In genomic region chr5:38211691-38212090, GRCm38 (mm10) we compare ENCODE assay signal across 23 mouse cellular contexts. TPM values are rescaled to one million over a fixed set of nuclear protein-coding genes. Genes with fewer than 3 reads are reported as not detected.
DNase-seq lines count a peak whose midpoint lies in the region; ATAC-seq and TF ChIP-seq lines count a peak whose summit lies in the region.
"Had no signal": no experiment of that assay in that cellular context is flagged by ENCODE, and none has a peak within 500 bp of the region (broad histone marks: within the 10 kb centered on the region; RNA-seq: fewer than 3 reads in every experiment).

No protein-coding gene starts in this region.

- peak overlapping the region; percentile 46; the same call in 1 of the 2 replicates for H3K27ac ChIP-seq in layer of hippocampus, adult 2 months
- H3K27ac ChIP-seq in neural tube, embryonic 15.5 days (replicated peaks), result no peak overlapping the region
- H3K27ac ChIP-seq: embryonic facial prominence, embryonic 15.5 days; forebrain, embryonic 15.5 days; hindbrain, embryonic 10.5 days; kidney, embryonic 15.5 days; limb, embryonic 10.5 days; midbrain, embryonic 12.5 days had no signal

- no peak overlapping the region for H3K4me3 ChIP-seq in layer of hippocampus, adult 2 months
- no peak overlapping the region for H3K4me3 ChIP-seq in neural tube, embryonic 15.5 days (replicated peaks)
- H3K4me3 ChIP-seq: embryonic facial prominence, embryonic 15.5 days; forebrain, embryonic 15.5 days; hindbrain, embryonic 10.5 days; kidney, embryonic 15.5 days; limb, embryonic 10.5 days; midbrain, embryonic 12.5 days had no signal

- no peak for DNase-seq in layer of hippocampus, adult 2 months (ENCODE audit: low spot score in 2 of 2)
- no peak for DNase-seq in layer of hippocampus, postnatal 10 days (ENCODE audit: low spot score in 2 of 2)
- DNase-seq in brain, adult 2 months (ENCODE audit: low read depth, low spot score), result peak; percentile 22
- DNase-seq in spleen, postnatal 36 days (ENCODE audit: low spot score in 2 of 2), result peak; percentile 73 to 79
- DNase-seq in urinary bladder, adult 18-20 months (ENCODE audit: low spot score in 2 of 2), result no peak
- no peak for DNase-seq in yolk sac, embryonic 10.5 days (ENCODE audit: low spot score)
- DNase-seq: adrenal gland, adult 2 months; cerebellum, adult 8-10 months; heart, adult 11 months; kidney, adult 11 months; liver; lung, postnatal 4 days; retina, postnatal 1 day; right cerebral cortex, postnatal 25 days had no signal

- H3K27me3 ChIP-seq in neural tube, embryonic 15.5 days (replicated peaks), result no peaks in the 10 kb centered on the region
- H3K27me3 ChIP-seq: embryonic facial prominence, embryonic 15.5 days; forebrain, embryonic 15.5 days; kidney, embryonic 15.5 days; midbrain, embryonic 12.5 days had no signal

- 88% methylated on average over 8 of the region's 8 CpGs for WGBS in neural tube, embryonic 15.5 days

- H3K9me3 ChIP-seq in neural tube, embryonic 15.5 days (replicated peaks), result no peaks in the 10 kb centered on the region
- H3K9me3 ChIP-seq: embryonic facial prominence, embryonic 15.5 days; forebrain, embryonic 15.5 days; hindbrain, embryonic 10.5 days; kidney, embryonic 15.5 days; limb, embryonic 10.5 days; midbrain, embryonic 12.5 days had no signal

- no peak overlapping the region for H3K9ac ChIP-seq in neural tube, embryonic 15.5 days (replicated peaks)
- H3K9ac ChIP-seq: embryonic facial prominence, embryonic 15.5 days; forebrain, embryonic 15.5 days; kidney, embryonic 15.5 days; midbrain, embryonic 12.5 days had no signal

- no peak overlapping the region for H3K4me2 ChIP-seq in neural tube, embryonic 15.5 days
- H3K4me2 ChIP-seq: embryonic facial prominence, embryonic 15.5 days; forebrain, embryonic 15.5 days; heart, embryonic 11.5 days; kidney, embryonic 15.5 days; midbrain, embryonic 12.5 days had no signal

- H3K36me3 ChIP-seq in neural tube, embryonic 15.5 days, result peaks cover 66% of the 10 kb centered on the region

- no peaks in the 10 kb centered on the region for H3K4me1 ChIP-seq in neural tube, embryonic 15.5 days
- H3K4me1 ChIP-seq: hindbrain, embryonic 10.5 days; kidney, embryonic 15.5 days; limb, embryonic 10.5 days; midbrain, embryonic 12.5 days had no signal

- ATAC-seq in megakaryocyte-erythroid progenitor cell, adult 5-6 weeks (replicated peaks; ENCODE audit: low FRiP score, low TSS enrichment, poor library complexity, severe bottlenecking), result 0 out of 2 replicates have a peak, but pooled peaks have one; percentile 34
- no peak for ATAC-seq in neural tube, embryonic 15.5 days (ENCODE audit: low FRiP score)
- ATAC-seq: forebrain, embryonic 15.5 days had no signal

- TF ChIP-seq CTCF in layer of hippocampus, adult 2 months (conservative IDR thresholded peaks at IDR 0.05), result no peak

RNA-seq across cellular contexts. Expression of gene Zbtb49, which starts 8.6 kb away (rescaled TPM):
- 10 to 100 TPM; 19.2 to 25.0 TPM for total RNA-seq in layer of hippocampus, adult 2 months (2021)
- 10 to 100 TPM; 17.9 to 23.5 TPM for total RNA-seq in layer of hippocampus, postnatal 10 days (2021)
- total RNA-seq in megakaryocyte-erythroid progenitor cell, adult 5-6 weeks (2014; fragmentation: Nextera tagmentation), result 5.6 and 16.1 TPM in 2 replicates
- total RNA-seq in megakaryocyte-erythroid progenitor cell, adult 5-6 weeks (2017), result 6.8 and 13.5 TPM in 2 replicates
- polyA plus RNA-seq in neural tube, embryonic 15.5 days (2015; fragmentation: Nextera tagmentation; extraction: Ambion mirVana), result 15.0 and 16.2 TPM in 2 replicates

RNA-seq across cellular contexts. Expression of gene Lyar, which starts 8.6 kb away (rescaled TPM):
- total RNA-seq in layer of hippocampus, adult 2 months (2021), result 10 to 100 TPM in 1 of 2 experiments, 1 to 10 TPM in 1; 9.9 to 11.3 TPM
- 10 to 100 TPM; 15.2 to 18.0 TPM for total RNA-seq in layer of hippocampus, postnatal 10 days (2021)
- 158 and 198 TPM in 2 replicates for total RNA-seq in megakaryocyte-erythroid progenitor cell, adult 5-6 weeks (2014; fragmentation: Nextera tagmentation)
- 267 and 298 TPM in 2 replicates for total RNA-seq in megakaryocyte-erythroid progenitor cell, adult 5-6 weeks (2017)
- 38.7 and 54.4 TPM in 2 replicates for polyA plus RNA-seq in neural tube, embryonic 15.5 days (2015; fragmentation: Nextera tagmentation; extraction: Ambion mirVana)

RNA-seq across cellular contexts. Expression of gene Tmem128, which starts 48.3 kb away (rescaled TPM):
- 10 to 100 TPM; 30.1 to 32.8 TPM for total RNA-seq in layer of hippocampus, adult 2 months (2021)
- total RNA-seq in layer of hippocampus, postnatal 10 days (2021), result 10 to 100 TPM; 41.0 to 43.4 TPM
- 35.4 and 43.3 TPM in 2 replicates for total RNA-seq in megakaryocyte-erythroid progenitor cell, adult 5-6 weeks (2014; fragmentation: Nextera tagmentation)
- total RNA-seq in megakaryocyte-erythroid progenitor cell, adult 5-6 weeks (2017), result 16.2 and 28.8 TPM in 2 replicates
- polyA plus RNA-seq in neural tube, embryonic 15.5 days (2015; fragmentation: Nextera tagmentation; extraction: Ambion mirVana), result 96.4 and 100 TPM in 2 replicates

RNA-seq across cellular contexts. Expression of gene Nsg1, which starts 52.0 kb away (rescaled TPM):
- total RNA-seq in layer of hippocampus, adult 2 months (2021), result 100 to 1,000 TPM; 421 to 427 TPM
- total RNA-seq in layer of hippocampus, postnatal 10 days (2021), result 100 to 1,000 TPM; 721 to 749 TPM
- total RNA-seq in megakaryocyte-erythroid progenitor cell, adult 5-6 weeks (2014; fragmentation: Nextera tagmentation), result not detected in 2 replicates
- 0.05 TPM in 1 of 2 replicates, not detected in the other for total RNA-seq in megakaryocyte-erythroid progenitor cell, adult 5-6 weeks (2017)
- 1,201 and 1,460 TPM in 2 replicates for polyA plus RNA-seq in neural tube, embryonic 15.5 days (2015; fragmentation: Nextera tagmentation; extraction: Ambion mirVana)

Comparison
In these comparisons a context has a peak if more than half of its experiments do, and no peak if none do; other contexts are left out.
1. DNase-seq: peak in brain, adult 2 months (single experiment) and spleen, postnatal 36 days (2 of 2); none in layer of hippocampus, adult 2 months (0 of 2), layer of hippocampus, postnatal 10 days (0 of 2), urinary bladder, adult 18-20 months (0 of 2) and yolk sac, embryonic 10.5 days (single experiment).
2. RNA of gene Lyar, which starts 8.6 kb away (total RNA-seq): 158 to 298 TPM in megakaryocyte-erythroid progenitor cell, adult 5-6 weeks; 15.2 to 18.0 TPM in layer of hippocampus, postnatal 10 days and 9.9 to 11.3 TPM in layer of hippocampus, adult 2 months; every median in the first group is over 4 times any median in the second.